Mouse (Mus musculus) embryo, embryonic 11 days (tissue): ENCODE measurements around the gene Gm38392.

ENCODE experiments used
- DNase-seq: peaks from one replicate; pipeline ENCODE4 v3.0.0-alpha.2; 2015

The Gm38392 gene

DNA sequence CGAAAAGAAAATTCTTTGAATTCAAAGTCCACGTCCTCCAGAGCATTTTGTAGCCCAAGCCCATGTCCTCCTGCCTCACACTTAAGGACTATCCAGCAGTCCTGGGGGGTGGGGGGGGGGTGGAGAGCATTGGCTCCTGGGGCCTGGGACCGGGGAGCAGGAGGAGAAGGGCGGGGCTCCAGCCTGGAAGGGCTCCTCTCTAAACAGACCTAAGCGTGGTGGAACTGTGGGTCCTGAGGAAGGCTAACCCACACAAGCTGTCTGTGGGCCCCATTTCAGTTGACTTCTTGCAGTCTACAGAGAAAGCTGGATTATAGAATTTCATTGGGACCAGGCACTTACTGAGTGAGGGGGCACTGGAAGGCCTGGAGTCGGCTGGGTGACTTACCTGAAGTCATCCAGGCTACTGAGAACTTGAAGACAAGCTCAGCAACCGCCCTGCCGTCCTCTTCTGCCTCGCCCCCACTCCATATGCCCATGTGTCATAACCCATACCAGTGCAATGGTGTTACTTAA is 88.4 kb downstream of the Gm38392 start:
- no peak for DNase-seq

GRCm38 (mm10) chr3:88197741-88198504 is 89.1 kb downstream of the Gm38392 start:
- DNase-seq, result no peak
